Mouse (Mus musculus): ENCODE results near the gene 1700028P14Rik.
A peak's percentile ranks its signal among the peaks of the same experiment; 100 is the strongest.
"Not testable (repeated sequence)": the region's sequence is repeated elsewhere in the genome, so short reads cannot be mapped to it uniquely, and the experiment has no call there.

1700028P14Rik gene

DNA sequence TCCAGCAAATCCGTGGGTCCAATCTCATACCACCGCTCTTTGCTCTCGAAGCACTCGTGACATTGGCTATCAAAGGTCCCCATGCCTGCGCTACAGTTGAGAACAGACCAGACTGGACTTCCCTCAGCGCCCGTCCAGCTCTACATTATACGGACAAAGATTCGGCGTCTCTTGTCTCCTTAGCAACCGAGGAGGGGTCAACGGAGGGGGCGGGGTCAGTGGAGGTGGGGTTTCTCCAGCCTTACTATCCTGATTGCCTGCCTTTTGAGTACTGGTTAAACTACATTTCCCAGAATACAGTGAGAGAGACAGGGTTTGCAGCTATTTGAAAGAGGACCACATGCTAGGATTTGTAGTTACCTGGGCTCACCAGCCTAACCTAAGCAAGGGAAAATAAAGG, at the start of gene 1700028P14Rik:
1700028P14Rik (minus strand) TSS at position 169 of the 400 bp plus-strand sequence.
- DNase-seq (ENCODE audit: low read depth, low spot score) = no peak

DNA sequence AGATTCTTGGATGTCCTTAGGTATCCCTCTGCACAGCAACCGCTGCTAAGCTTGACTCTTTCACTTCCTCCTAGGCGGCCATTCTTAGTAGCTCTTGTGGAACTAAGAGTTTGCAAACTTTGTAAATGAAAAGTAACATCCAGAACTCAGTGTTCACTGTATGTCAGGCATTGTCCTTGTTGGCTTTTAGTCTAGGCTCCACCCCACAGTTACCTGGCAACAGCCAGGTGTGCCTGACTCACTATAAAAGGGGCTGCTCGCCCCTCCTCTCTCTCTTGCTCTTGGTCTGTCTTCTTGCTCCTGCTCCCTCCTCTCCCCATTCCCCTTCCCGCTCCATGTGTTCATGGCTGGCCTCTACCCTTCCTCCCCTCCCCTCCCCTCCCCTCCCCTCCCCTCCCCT, 46.5 kb upstream of the 1700028P14Rik start:
- DNase-seq (ENCODE audit: low read depth, low spot score) = no peak

DNA sequence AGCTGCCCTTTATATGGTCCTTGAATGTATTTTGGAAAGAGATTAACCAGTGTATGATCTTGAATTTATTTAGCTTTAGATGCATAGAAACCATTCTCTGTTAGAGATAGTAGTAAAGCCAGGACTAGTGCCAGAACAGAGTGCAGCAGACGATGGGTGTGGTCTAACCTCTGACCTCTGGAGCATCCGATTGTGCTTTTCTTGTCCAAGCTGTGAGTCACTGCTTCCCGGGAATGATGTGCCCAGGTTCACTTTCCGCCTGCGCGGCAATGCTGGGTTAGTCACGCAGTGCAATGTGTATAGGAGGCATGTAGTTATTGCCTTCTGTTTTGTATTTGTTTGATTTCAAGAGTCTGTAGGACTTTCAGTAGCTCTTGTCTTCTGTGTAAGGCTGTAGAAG, 45.8 kb upstream of the 1700028P14Rik start:
- DNase-seq (ENCODE audit: low read depth, low spot score) = no peak

DNA sequence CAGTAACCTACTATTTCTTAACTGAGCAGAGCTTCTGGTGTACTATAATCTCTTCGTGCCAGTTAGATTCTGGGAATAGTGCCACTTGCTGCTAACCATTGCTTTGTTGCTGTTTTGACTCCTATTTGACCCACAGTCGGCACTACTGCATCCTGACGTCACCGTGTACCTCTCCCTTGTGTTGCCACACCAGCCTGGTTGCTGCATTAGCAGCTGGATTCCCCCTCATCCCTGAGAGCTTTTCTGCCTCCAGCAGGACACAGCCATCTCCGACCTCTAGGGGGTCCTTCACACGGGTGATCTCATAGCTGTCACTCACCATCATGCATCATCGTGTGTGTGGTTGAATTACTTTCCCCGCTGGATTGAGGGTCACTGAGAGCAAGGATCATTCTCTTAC, 45.2 kb upstream of the 1700028P14Rik start:
- no peak for DNase-seq (ENCODE audit: low read depth, low spot score)

DNA sequence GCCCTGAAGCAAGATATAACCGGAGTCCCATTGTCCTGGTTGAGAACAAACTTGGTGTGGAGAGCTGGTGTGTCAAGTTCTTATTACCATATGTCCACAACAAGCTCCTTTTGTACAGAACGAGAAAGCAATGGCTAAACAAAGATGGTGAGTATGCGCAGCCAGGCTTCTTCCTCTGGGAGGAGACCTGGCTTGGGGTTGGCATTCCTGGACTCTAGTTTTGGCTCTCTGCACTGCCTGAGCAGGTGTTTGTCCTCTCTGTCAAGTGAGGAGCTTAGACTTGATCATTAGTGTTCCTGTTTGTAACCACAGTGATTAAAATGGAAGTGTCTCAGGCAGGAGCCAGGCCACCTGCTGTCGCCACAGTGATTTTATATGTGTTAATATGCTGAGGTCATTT, 41.7 kb upstream of the 1700028P14Rik start:
- DNase-seq (ENCODE audit: low read depth, low spot score) = no peak

DNA sequence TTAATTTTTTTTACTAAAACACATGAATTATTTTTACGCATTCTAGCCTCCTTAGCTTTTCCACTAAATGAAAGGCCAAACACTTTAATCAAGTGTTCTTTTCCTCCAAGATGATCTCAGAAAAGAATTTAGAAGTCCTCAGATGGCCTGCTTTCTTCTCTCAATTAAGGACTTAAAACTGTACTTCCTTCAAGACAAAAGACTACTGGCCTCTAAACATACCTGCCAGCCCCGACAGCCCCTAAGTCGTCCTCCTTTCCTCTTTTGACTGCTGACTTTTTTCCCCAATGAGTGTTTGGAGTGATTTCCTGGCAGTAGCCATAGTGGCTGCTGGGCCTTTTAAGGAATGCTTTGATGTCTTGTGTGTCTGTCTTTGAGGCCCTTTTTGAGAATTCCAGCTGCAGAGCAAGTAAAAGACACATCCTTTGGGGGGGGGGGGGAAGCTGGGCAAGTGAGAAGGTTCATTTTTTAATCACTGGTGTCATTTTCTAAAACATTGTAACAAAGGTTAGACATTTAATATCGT, 35.9 kb upstream of the 1700028P14Rik start:
- DNase-seq (ENCODE audit: low read depth, low spot score) = no peak

DNA sequence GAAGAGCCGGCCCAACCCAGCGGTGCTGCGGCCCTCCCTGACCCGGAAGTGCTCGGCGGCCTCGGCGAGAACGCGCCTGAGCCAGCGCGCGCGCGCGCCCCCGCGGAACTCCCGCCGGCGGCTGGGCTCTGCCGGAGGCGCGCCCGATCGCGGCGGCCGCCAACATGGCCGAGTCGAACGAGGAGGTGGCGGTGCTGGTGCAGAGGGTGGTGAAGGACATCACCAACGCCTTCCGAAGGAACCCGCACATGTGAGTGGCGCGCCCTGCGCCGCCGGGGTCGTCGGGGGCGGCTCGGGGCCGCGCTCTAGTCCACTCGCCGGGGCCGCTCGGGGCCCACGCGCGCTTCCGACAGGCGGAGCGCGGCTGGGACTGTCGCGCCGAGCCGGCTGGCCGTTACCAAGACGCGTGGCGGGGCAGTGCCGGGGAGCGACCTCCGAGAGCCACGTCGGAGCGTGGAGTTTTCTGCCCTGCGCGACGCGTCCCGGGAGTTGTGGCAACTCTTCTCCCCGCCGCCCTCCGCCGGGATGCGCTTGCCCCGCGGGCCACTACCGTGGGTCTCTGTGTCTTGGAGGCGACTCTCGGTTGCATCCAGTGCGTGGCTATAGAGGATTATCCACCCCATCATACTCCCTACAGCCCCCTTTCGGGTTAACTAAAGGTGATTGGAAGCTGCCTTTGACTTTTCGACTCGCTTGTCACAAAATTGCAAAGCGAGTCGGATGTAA, 34.8 kb upstream of the 1700028P14Rik start, which contains the start of gene Ptar1:
Ptar1 (plus strand) TSS at position 134 of the 726 bp plus-strand sequence.
- peak; percentile 56 for DNase-seq (ENCODE audit: low read depth, low spot score)

DNA sequence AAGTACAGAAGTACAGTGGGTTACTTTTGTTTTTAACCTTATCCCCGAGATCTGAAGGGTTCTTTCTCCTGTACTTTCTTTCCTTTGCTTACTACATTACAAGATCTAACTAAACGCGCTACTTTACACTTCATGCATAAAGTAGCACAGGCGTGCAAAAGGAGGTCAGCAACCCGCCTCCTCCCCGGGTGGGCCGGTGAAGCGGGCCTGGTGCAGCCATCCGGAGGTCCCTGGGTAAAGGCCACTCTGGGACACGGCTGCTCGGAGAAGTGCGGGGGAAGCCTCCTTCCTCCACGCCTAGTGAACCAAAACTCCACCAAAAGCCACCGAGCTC, 34.3 kb upstream of the 1700028P14Rik start:
- DNase-seq (ENCODE audit: low read depth, low spot score) = no peak

DNA sequence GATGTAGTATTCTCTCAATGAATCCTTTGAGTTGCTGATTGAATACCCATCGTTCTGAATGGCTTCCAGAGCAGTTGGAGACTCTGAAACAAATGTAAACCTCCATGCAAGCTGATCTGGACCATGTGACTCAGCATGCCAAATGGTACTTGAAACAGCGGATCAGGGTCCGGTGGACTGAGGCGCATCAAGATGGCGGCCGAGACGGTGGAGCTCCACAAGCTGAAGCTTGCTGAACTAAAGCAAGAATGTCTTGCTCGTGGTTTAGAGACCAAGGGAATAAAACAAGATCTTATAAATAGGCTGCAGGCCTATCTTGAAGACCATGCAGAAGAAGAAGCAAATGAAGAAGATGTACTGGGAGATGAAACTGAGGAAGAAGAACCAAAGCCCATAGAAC, 23.0 kb upstream of the 1700028P14Rik start:
- not testable (repeated sequence) for DNase-seq (ENCODE audit: low read depth, low spot score)

DNA sequence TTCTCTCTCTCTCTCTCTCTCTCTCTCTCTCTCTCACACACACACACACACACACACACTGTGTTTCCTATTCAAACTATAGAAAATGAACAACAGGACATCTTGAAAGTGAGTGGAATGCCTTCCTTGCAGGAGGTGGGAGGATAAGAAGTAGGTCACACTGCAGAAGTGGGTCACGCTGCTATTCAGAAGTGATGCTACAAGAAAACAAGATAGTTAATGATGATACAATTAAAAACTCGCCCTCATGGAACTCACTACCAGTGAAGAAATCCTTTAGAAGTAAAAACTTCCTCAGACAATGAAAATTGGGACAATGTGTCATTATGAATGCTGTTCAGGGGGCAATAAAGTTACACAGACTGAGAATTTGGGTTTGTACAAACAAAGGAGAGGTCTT, 20.4 kb upstream of the 1700028P14Rik start:
- DNase-seq (ENCODE audit: low read depth, low spot score) = no peak

DNA sequence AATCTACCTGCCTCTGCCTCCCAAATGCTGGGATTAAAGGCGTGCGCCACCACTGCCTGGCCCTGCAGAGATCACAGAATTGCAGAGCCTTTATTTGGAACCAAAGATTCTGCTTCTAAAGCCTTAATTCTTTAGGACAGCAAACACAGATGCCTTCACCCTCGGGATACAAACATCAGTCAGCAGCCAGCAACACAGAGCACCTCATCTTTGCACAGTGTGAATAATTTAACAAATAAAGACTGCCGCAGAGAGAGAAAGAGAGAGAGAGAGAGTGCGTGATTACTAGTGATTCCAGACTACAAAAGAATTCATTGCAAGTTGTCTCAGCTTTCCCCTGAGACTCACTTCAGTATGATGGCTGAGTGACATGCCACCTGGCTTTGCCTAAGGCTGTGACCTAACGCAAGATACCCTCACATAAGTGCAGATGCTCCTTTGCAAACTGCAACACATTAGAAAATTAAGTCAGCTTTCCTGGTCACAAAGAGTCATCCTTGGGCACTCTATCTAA, 15.6 kb upstream of the 1700028P14Rik start:
- DNase-seq (ENCODE audit: low read depth, low spot score) = no peak

DNA sequence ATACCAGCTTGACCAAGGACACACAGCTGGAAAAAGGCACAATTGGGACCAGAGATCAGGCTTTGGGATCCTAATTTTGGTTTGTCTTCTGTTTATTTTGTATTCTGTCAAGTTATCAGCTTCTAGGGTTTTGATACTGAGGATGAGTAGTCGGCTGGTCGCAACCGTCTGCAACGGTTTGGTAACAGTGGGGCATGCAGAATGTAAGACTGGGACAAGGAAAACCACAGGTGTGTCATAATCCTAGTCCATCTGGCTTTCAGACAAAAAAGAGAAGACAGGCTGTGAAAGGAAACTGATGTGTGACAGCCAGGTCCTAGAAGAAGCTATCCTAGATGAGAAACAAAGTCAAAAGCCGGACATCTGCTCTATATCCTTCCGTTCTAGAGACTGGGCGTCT, 11.5 kb upstream of the 1700028P14Rik start:
- no peak for DNase-seq (ENCODE audit: low read depth, low spot score)

DNA sequence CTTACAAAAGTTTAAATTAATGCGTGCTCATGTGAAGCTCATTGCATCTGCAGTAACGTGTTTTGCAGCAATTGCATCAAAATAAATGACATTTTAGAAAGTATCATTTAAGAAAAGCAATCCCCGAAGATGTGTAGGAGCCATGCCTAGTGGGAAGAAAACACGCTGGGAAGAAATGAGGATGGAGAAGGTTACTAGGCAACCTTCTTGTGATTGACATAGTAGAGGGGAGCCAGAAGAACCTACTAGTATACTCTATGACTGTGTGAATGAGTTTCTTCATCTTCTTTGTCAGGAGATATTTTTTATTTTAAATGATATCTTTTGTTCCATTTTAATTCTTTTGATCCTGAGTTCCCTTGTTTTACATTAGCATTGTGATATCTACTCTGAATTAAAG, 5.7 kb upstream of the 1700028P14Rik start:
- DNase-seq (ENCODE audit: low read depth, low spot score) = no peak

DNA sequence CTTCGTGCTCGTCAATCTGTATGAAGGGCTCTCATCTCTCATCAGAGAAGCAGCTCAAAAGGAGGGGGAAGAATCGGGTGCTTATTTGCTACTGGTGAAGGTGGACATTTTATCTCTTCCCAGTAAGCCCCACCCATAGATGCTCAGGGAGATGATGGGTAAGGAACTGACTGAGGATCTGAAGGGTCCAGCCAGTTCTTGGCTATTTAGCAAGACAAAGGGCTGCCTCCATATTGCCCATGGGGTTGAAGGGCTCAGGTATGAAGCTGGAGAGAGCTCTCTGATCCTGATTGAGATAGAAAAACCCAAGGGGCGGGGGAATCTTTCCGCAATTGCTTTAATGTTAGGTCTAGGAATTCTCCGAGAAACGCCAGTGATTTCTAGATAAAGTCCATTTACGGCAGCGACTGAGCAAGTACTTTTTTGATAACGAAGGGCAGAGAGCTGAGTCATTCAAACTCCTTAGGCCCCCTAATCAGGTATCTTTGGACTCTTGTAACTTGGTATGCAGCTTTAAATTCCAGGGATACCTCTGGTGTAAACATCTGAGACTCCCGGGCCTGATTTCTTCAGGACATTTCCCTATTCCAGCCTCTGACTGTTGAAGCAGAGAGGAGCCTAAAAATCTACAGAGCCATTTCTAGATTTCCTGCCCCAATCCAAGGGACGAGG, 4.8 kb upstream of the 1700028P14Rik start:
- DNase-seq (ENCODE audit: low read depth, low spot score) = no peak

DNA sequence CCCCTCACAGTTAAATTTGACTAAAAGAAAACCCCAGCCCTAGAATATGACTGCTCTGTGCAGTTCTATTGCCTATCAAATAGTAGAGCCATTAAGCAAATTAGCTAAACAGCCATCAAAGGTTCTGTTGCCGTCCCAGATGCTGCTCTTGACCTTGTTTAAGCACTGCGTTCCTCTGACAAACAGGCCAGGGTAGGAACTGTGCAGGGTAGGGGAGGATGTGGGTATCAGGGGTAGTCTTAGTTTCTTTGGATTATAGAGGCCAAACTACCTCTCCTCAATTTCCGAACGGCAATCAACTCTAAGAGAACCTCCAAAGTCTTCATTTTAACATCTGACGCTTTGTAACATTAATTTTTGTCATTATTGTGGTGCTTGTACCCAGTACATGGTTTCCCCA, 542 bp upstream of the 1700028P14Rik start:
- no peak for DNase-seq (ENCODE audit: low read depth, low spot score)

DNA sequence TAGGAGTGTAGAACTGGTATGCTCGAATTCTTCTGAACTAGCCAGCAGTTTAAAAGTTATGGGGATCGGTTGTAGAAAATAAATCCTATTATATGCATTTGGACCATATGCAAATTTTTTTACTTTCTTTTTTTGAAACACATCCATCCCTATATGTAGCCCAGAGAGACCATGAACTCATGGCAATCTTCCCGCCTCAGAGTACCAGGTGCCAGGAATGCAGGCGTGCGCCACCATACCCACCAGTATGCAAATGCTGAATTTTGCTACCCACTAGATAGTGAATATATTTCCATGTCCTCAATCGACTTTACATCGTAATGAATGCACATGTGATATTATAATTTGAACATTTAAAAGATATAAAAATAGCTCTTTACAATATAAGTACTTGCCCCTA, 5.3 kb downstream of the 1700028P14Rik start:
- DNase-seq (ENCODE audit: low read depth, low spot score) = peak; percentile 39

DNA sequence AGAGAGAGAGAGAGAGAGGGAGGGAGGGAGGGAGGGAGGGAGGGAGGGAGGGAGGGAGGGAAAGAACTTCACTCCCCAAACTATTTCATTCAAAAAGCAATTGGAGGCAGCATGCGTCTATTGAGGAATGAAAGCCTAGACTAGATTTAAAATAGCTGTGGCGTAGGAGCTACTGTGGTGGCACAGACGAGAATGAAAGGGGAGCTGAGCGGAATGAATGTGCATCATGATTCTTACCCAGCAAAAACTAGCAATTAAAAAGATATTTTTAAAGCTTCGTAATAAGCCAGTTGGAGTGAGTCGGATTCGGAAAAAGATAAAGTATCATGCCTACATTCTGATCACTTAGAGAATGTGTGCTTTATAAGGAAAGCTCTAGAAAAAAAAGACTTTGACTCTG, 7.3 kb downstream of the 1700028P14Rik start:
- peak; percentile 86 for DNase-seq (ENCODE audit: low read depth, low spot score)

DNA sequence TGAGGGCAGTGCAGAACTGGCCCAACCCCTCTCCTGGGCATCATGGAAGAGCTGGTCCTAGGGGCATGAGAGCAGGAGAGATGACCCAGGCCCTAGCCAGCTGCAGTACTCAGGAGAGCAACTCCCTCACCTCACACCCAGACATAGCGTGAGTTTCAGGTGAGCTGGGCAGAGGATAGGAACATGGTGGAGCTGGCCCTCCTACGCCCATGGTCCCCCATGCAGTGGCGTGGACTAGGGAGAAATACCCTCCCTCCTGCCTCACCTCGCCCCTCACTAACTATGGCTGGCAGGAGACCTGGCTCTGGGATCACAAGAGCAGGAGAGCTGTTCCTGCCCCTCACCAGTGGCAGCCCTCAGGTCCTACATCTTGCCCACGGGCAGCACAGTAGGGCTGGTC, 8.8 kb downstream of the 1700028P14Rik start:
- no peak for DNase-seq (ENCODE audit: low read depth, low spot score)

DNA sequence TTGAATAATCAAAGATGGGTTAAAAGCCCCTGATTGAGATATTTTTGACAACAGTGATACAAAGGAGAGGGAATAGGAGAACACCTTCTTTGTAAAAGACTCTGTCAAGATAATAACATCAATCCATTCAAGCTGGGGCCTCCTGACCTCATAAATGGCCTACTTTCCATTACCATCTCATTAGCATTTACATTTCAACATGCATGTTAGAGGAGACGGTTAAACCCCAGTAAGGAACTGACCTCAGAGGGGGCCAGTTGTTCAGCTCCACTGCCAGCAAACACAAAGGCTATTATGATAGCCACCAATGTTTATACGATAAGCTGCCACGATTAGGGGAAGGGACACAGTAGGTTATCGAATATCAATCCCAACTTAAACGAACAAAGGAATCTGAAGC, 15.8 kb downstream of the 1700028P14Rik start:
- no peak for DNase-seq (ENCODE audit: low read depth, low spot score)

DNA sequence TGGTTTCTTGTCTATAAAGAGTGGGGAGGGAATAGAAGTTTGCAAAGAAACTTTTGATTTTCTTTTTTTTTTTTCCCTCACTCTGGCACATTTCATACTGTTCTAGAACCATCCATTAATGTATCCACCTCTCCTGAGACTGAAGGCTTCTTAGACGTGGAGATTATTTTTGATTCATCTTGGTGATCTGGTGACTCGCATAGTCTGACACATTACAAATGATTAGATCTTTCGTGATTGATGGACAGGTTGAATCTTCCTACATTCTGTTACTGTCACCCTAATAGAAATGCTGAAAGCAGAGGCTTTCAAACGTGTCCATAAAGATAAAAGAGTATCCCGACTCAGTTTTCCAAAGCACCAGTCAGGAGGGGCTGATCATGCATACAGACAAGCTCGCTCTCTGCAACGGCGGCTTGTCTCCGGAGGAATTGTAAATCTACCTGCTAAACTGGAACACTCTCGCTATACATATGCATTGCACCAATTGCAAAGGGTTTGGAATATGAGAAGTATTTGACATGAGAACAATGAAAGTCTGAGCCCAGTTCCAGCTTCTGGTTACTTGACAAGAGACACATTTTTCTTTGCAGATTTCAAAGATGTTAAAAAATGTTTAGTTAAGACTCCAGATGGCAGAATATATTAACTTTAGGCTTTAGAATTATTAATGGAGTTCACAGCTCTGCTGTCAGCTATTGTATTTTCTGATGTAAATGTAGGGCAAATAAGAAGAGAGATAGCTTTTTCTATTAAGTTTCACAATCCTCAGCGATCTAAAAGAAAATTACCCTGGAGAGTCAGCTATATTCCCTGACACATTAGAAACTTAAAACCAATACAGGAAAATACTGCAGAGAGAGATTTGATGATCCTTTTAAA, 20.8 kb downstream of the 1700028P14Rik start:
- DNase-seq (ENCODE audit: low read depth, low spot score) = no peak

DNA sequence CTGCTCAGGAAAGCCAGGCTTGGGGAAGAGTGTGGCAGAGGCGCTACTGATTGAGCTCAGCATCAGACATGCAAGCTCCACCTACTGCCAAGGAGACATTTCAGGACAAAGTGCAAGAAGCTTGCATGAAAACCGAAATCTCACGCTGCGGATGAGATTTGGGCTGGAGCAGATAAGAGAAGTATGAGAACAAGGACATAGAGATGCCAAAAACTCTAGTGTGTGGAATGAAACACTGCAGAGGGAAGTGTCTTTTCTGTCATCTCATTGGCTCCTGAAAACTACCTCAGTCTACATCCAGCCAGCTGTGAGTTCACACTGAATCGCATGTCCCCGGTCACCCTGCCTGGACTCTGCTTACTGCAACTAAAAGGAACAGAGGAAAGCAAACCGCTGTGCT, 38.3 kb downstream of the 1700028P14Rik start:
- DNase-seq (ENCODE audit: low read depth, low spot score) = no peak

DNA sequence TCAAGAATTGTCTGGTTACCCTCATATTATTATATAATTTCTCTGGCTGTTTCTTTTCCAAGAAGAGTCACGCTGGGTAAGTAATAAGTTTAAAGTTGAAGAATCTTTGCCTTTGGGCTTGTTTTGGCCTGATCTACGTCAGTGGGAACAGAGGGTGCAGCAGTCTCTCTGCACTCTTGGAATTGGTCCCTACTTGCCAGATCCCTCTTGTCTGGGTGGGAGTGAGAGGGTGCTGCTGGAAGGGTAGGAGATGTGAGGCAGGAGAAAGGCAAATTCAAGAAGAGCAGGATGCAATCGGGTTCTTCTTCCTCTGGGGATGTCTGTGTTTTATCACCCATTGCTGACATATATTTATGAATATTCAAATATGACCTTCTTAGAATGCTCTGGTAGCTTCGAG, 42.9 kb downstream of the 1700028P14Rik start:
- DNase-seq (ENCODE audit: low read depth, low spot score) = peak; percentile 53

Data from telencephalon, adult 2 months (tissue).